Mouse (Mus musculus): Measurements from ENCODE around the gene Cabin1.

- TF ChIP-seq CTCF (IDR thresholded peaks at IDR 0.05; ENCODE audit: extremely low read depth, insufficient read depth, insufficient read length, insufficient replicate concordance) (no peak), POLR2A (IDR thresholded peaks at IDR 0.05; ENCODE audit: low read depth, low read length) (no peak)
Measured at GRCm38 (mm10) chr10:75688598-75688997, 75.5 kb downstream of the Cabin1 start.

Measured in spleen, adult 2 months (tissue).